Mouse (Mus musculus) kidney, adult 2 months (tissue): Measurements from ENCODE around the gene Tlr2.

Experiments
- CTCF ChIP-seq: fragments of 200-500 bp; conservative IDR thresholded peaks from 2 replicates; pipeline ENCODE4 v1.5.1; 2011; ENCODE audit warnings: low read depth, mild to moderate bottlenecking, control low read depth, low read length, moderate library complexity, mixed read lengths; ENCODE audit not compliant: insufficient read depth, insufficient read length
- POLR2A ChIP-seq: fragments of 200-500 bp; IDR thresholded peaks from one replicate; pipeline ENCODE4 v1.6.1; 2011; ENCODE audit warnings: low read depth, low read length, control low read depth

GRCm38 (mm10) chr3:83859071-83859470 is 17.5 kb upstream of the Tlr2 start:
- TF ChIP-seq CTCF (no peak), POLR2A (no peak)
